Mouse (Mus musculus) left cerebral cortex, postnatal 10 days (tissue): ENCODE results near the gene Gm8220. TPM values are rescaled to one million over a fixed set of nuclear protein-coding genes. Genes with fewer than 3 reads are reported as not detected.
"Not testable (repeated sequence)": the region's sequence is repeated elsewhere in the genome, so short reads cannot be mapped to it uniquely, and the experiment has no call there.

ENCODE experiments used
- DNase-seq, 2 experiments: peaks; one replicate each; pipeline ENCODE4 v3.0.0; 2021 to 2022; ENCODE audit warnings: low spot score in 2 of 2, mixed read lengths in 1 of 2; ENCODE audit errors: extremely low spot score in 1 of 2
- intact Hi-C: fragments of 180-260 bp; cut with DNase I; formaldehyde crosslinking; loops from one replicate; pipeline ENCODE4 v1.15.1; 2025
- total RNA-seq, 2 experiments: library from RNA; stranded (reverse); gene quantifications; 2 replicates each; pipeline ENCODE4 v1.2.3; 2021

The Gm8220 gene
- total RNA-seq, result not detected

DNA sequence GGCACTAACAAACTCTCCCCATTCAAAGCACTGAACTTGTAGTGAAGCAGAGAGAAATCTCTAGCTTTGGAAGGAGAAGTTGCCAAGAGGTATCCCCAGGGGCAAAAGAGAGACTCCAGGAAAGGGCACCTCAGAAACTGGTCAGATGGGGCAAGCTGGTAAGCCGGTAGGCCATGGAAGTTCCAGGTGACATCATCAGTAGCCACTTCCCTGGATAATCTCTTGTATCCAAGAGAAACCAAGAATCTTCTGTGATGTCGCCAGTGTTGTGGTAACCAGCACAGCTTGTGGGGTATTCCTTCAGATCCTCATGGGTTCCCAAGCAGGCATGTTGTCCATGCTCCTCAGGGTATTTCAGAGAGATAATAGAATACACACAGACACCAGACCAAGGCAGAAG lies at the start of gene Gm8220:
Gene Gm8220 (plus strand): TSS at position 301 of the 400 bp plus-strand sequence.
- intact Hi-C loops, DNase-seq: not testable (repeated sequence)

DNA sequence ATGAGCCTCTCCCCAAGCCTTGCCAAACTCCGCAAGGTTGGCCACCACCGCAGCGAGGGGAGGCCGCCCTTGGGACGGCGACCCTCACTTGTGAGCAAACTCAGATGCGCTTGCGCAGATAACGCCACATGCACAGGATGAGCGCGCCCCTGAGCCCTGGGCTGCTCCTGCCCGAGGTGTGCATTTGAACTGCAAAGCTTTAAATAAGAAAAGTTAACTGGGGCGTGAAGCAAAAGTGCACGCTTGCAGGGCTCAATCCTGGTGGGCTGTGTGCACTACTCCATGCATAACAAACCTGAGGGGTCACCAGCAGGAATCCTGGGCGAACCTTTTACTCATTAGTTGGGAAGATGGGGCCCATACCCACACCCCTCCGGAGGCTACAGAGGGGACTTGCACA lies 37.3 kb upstream of the Gm8220 start:
- no peak for DNase-seq
- intact Hi-C loops, result no loop called here

DNA sequence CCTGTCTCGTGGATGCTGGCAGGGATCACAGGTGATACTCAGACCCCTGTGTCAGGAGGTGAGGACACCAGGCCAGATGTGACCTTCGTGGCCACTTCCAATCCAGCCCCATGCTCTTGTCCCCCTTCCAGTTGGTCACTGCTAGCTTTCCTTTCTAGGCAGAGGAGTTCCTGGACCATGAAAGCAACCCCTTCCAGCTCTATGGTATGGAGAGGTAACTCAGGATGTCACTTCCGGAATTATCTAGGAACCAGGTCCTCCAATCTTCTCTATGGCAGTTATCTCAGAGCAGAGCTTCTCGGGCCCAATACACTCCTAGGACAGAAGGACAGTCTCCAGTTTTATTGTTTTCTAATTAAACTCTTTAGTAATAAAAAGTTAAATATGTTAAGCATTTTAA lies 26.7 kb downstream of the Gm8220 start:
- DNase-seq, intact Hi-C loops: not testable (repeated sequence)

DNA sequence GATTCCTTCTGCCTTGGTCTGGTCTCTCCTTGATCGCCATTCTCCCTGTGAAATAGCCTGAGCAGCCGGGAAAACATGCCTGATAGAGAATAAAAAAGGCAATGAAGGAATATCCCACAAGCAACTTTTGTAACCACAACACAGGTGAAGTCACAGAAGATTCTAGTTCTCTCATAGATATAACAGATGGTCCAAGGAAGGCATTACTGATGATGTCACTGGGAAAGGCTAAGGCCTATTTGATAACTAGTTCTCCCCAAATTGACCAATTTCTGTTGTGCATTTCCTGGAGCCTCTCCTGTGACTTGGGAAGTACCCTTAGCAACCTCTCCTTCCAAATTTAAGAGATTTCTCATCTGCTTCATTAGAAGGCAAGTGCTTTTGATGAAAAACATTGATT lies 53.1 kb downstream of the Gm8220 start, which contains the start of gene Gm5930:
Gene Gm5930 (minus strand): TSS at position 101 of the 400 bp plus-strand sequence.
- intact Hi-C loops, DNase-seq: not testable (repeated sequence)

Other genes with a start within 250 kb of the Gm8220 start
- gene Ear2, start 182.9 kb upstream of the Gm8220 start, total RNA-seq, result not detected
- gene Gm3327, start 161.7 kb upstream of the Gm8220 start, total RNA-seq, result not detected
- gene Gm8212, start 87.9 kb upstream of the Gm8220 start, total RNA-seq, result not detected
- not detected for gene 4930503E14Rik, start 72.3 kb upstream of the Gm8220 start, total RNA-seq
- not detected for gene Gm5930, start 53.0 kb downstream of the Gm8220 start, total RNA-seq
- gene Gm8229, start 79.8 kb downstream of the Gm8220 start, total RNA-seq, result not detected
- not detected for gene Gm3371, start 125.1 kb downstream of the Gm8220 start, total RNA-seq
- not detected for gene Gm8232, start 148.1 kb downstream of the Gm8220 start, total RNA-seq
- gene BC061237, start 206.9 kb downstream of the Gm8220 start, total RNA-seq, result not detected
- gene Gm17093, start 232.7 kb downstream of the Gm8220 start, total RNA-seq, result not detected